Mouse (Mus musculus) neural tube, embryonic 14.5 days (tissue): ENCODE measurements around the gene Plcb1. TPM values are rescaled to one million over a fixed set of nuclear protein-coding genes. Genes with fewer than 3 reads are reported as not detected.
A peak's percentile ranks its signal among the peaks of the same experiment; 100 is the strongest.

Experiments used
- ATAC-seq: fragments of 200-750 bp; cut with Nextera tagmentation; 2 replicates; pipeline ENCODE4 v1.8.0; 2017; ENCODE audit warnings: low read depth, mild to moderate bottlenecking, moderate TSS enrichment, moderate library complexity
- H3K27ac ChIP-seq: fragments of 300-500 bp; sonication (generic); 2 replicates; pipeline ENCODE4 v1.5.1; 2014; ENCODE audit warnings: low read depth, mild to moderate bottlenecking, control low read depth, low read length, moderate library complexity, mixed read lengths
- H3K27me3 ChIP-seq: fragments of 300-500 bp; sonication (generic); 2 replicates; pipeline ENCODE4 v1.6.1; 2014; ENCODE audit warnings: low read length; ENCODE audit not compliant: control insufficient read depth, insufficient read depth
- H3K36me3 ChIP-seq: fragments of 300-500 bp; sonication (generic); 2 replicates; pipeline ENCODE4 v1.6.1; 2014; ENCODE audit warnings: low read length, mixed read lengths; ENCODE audit not compliant: control insufficient read depth, insufficient read depth
- H3K4me1 ChIP-seq: fragments of 300-500 bp; sonication (generic); 2 replicates; pipeline ENCODE4 v1.6.1; 2014; ENCODE audit warnings: low read length; ENCODE audit not compliant: control insufficient read depth, insufficient read depth
- H3K4me2 ChIP-seq: fragments of 300-500 bp; sonication (generic); 2 replicates; pipeline ENCODE4 v1.6.1; 2014; ENCODE audit warnings: mild to moderate bottlenecking, low read depth, low read length, control low read depth
- H3K4me3 ChIP-seq: fragments of 300-500 bp; sonication (generic); 2 replicates; pipeline ENCODE4 v1.5.1; 2014; ENCODE audit warnings: low read depth, low read length, control low read depth, mixed read lengths
- H3K9ac ChIP-seq: fragments of 300-500 bp; sonication (generic); replicated peaks from 2 replicates; pipeline ENCODE4 v1.6.1; 2014; ENCODE audit warnings: low read depth, mild to moderate bottlenecking, control low read depth, low read length, mixed read lengths
- H3K9me3 ChIP-seq: fragments of 300-500 bp; sonication (generic); 2 replicates; pipeline ENCODE4 v1.6.1; 2016; ENCODE audit warnings: low read length; ENCODE audit not compliant: control insufficient read depth
- WGBS: fragments of 180-500 bp; shearing (Covaris S2); extraction: QIAGEN DNeasy Blood & Tissue Kit; methylation state at CpG from one replicate; pipeline ENCODE4 v1.1.7; 2014; 5-methylcytosine and 5-hydroxymethylcytosine counted together
- polyA plus RNA-seq: library from polyadenylated mRNA; unstranded; fragments of >200 nt; fragmentation: Nextera tagmentation; extraction: Ambion mirVana; gene quantifications from 2 replicates; pipeline ENCODE4 v1.2.1, GENCODE M21; 2014

Plcb1 gene
- polyA plus RNA-seq, 1 experiment from 2014 or later, result 118 TPM

GRCm38 (mm10) chr2:135402916-135403315 lies 617.0 kb downstream of the Plcb1 start:
- no peak for ATAC-seq

GRCm38 (mm10) chr2:135403344-135403743 lies 617.5 kb downstream of the Plcb1 start:
- no peak overlapping the region for H3K4me3 ChIP-seq
- no peak for ATAC-seq
- H3K4me2 ChIP-seq, result no peak overlapping the region
- 38% methylated on average over 6 of the region's 6 CpGs for WGBS
- H3K36me3 ChIP-seq, result no peaks in the 10 kb centered on the region
- H3K27me3 ChIP-seq, result no peaks in the 10 kb centered on the region
- no peak overlapping the region for H3K9ac ChIP-seq
- H3K9me3 ChIP-seq, result no peaks in the 10 kb centered on the region
- no peak overlapping the region for H3K27ac ChIP-seq
- H3K4me1 ChIP-seq, result no peaks in the 10 kb centered on the region; the same call in 1 of the 2 replicates

More at GRCm38 (mm10) chr2:135402916-135403315, 617.0 kb downstream of the Plcb1 start:
- Histone ChIP-seq H3K4me3 (no peak overlapping the region), H3K27ac (no peak overlapping the region), H3K9ac (no peak overlapping the region), H3K9me3 (no peaks in the 10 kb centered on the region), H3K27me3 (no peaks in the 10 kb centered on the region), H3K36me3 (no peaks in the 10 kb centered on the region), H3K4me1 (no peaks in the 10 kb centered on the region; the same call in 1 of the 2 replicates), H3K4me2 (no peak overlapping the region)
- 9% methylated on average over 1 of the region's 1 CpGs for WGBS

GRCm38 (mm10) chr2:135404095-135404494 lies 618.2 kb downstream of the Plcb1 start:
- Histone ChIP-seq H3K4me2 (no peak overlapping the region), H3K4me1 (no peaks in the 10 kb centered on the region; the same call in 1 of the 2 replicates), H3K9me3 (no peaks in the 10 kb centered on the region), H3K4me3 (no peak overlapping the region), H3K27ac (no peak overlapping the region), H3K27me3 (no peaks in the 10 kb centered on the region), H3K36me3 (no peaks in the 10 kb centered on the region), H3K9ac (no peak overlapping the region)
- no peak for ATAC-seq
- 27% methylated on average over 1 of the region's 1 CpGs for WGBS

- Histone ChIP-seq H3K4me1 (0 out of 2 replicates have a peak, but pooled peaks cover 3% of the 10 kb centered on the region), H3K27ac (0 out of 2 replicates have a peak overlapping the region, but pooled peaks have one; percentile 6), H3K4me2 (no peak overlapping the region), H3K9ac (no peak overlapping the region), H3K4me3 (no peak overlapping the region), H3K36me3 (no peaks in the 10 kb centered on the region), H3K9me3 (no peaks in the 10 kb centered on the region), H3K27me3 (no peaks in the 10 kb centered on the region)
- 15% methylated on average over 5 of the region's 5 CpGs for WGBS
- no peak for ATAC-seq
Observed at GRCm38 (mm10) chr2:135409418-135410097, 623.7 kb downstream of the Plcb1 start.

GRCm38 (mm10) chr2:135411675-135412074 lies 625.8 kb downstream of the Plcb1 start:
- Histone ChIP-seq H3K27me3 (no peaks in the 10 kb centered on the region), H3K4me1 (0 out of 2 replicates have a peak, but pooled peaks cover 3% of the 10 kb centered on the region), H3K27ac (no peak overlapping the region), H3K36me3 (no peaks in the 10 kb centered on the region), H3K4me3 (no peak overlapping the region), H3K9me3 (no peaks in the 10 kb centered on the region), H3K4me2 (no peak overlapping the region), H3K9ac (no peak overlapping the region)
- ATAC-seq, result no peak
- WGBS, result 71% methylated on average over 2 of the region's 2 CpGs

- Histone ChIP-seq H3K9ac (no peak overlapping the region), H3K9me3 (no peaks in the 10 kb centered on the region), H3K27ac (no peak overlapping the region), H3K4me3 (no peak overlapping the region), H3K4me1 (no peaks in the 10 kb centered on the region), H3K36me3 (no peaks in the 10 kb centered on the region), H3K4me2 (no peak overlapping the region), H3K27me3 (no peaks in the 10 kb centered on the region)
- WGBS, result 66% methylated on average over 4 of the region's 4 CpGs
- no peak for ATAC-seq
Observed at GRCm38 (mm10) chr2:135415137-135415536, 629.3 kb downstream of the Plcb1 start.

GRCm38 (mm10) chr2:135419301-135419700 lies 633.4 kb downstream of the Plcb1 start:
- 47% methylated on average over 5 of the region's 5 CpGs for WGBS
- no peak overlapping the region for H3K4me2 ChIP-seq
- no peak overlapping the region for H3K4me3 ChIP-seq
- no peaks in the 10 kb centered on the region for H3K36me3 ChIP-seq
- H3K9ac ChIP-seq, result no peak overlapping the region
- no peaks in the 10 kb centered on the region for H3K9me3 ChIP-seq
- H3K27me3 ChIP-seq, result no peaks in the 10 kb centered on the region
- no peaks in the 10 kb centered on the region for H3K4me1 ChIP-seq
- no peak for ATAC-seq
- no peak overlapping the region for H3K27ac ChIP-seq

- Histone ChIP-seq H3K9ac (no peak overlapping the region), H3K4me3 (no peak overlapping the region), H3K27ac (no peak overlapping the region), H3K4me1 (no peaks in the 10 kb centered on the region), H3K36me3 (no peaks in the 10 kb centered on the region), H3K4me2 (no peak overlapping the region), H3K9me3 (no peaks in the 10 kb centered on the region), H3K27me3 (no peaks in the 10 kb centered on the region)
- 87% methylated on average over 5 of the region's 5 CpGs for WGBS
- no peak for ATAC-seq
Observed at GRCm38 (mm10) chr2:135434947-135435515, 649.2 kb downstream of the Plcb1 start.

- Histone ChIP-seq H3K9me3 (no peaks in the 10 kb centered on the region), H3K27me3 (no peaks in the 10 kb centered on the region), H3K9ac (no peak overlapping the region), H3K4me1 (no peaks in the 10 kb centered on the region), H3K4me2 (no peak overlapping the region), H3K4me3 (no peak overlapping the region), H3K27ac (no peak overlapping the region), H3K36me3 (no peaks in the 10 kb centered on the region)
- peak; percentile 31; the same call in 1 of the 2 replicates for ATAC-seq
- 83% methylated on average over 3 of the region's 3 CpGs for WGBS
Observed at GRCm38 (mm10) chr2:135439034-135439433, 653.2 kb downstream of the Plcb1 start.
